Mouse (Mus musculus): ENCODE data around the gene Phkb. TPM values are rescaled to one million over a fixed set of nuclear protein-coding genes. Genes with fewer than 3 reads are reported as not detected.

The Phkb gene
- total and polyA plus RNA-seq, 3 experiments: 20.9 to 25.4 (median 23.5) TPM

GRCm38 (mm10) chr8:85993661-85994060, 152.9 kb downstream of the Phkb start:
- no peak overlapping the region for H3K27ac ChIP-seq (ENCODE audit: insufficient read depth, low read depth)
- H3K9me3 ChIP-seq (replicated peaks; ENCODE audit: low read length): no peaks in the 10 kb centered on the region
- H3K4me1 ChIP-seq (ENCODE audit: control insufficient read depth in 1 of 2, insufficient read depth in 2 of 2): no peaks in the 10 kb centered on the region
- H3K36me3 ChIP-seq (replicated peaks in 1 of 2; ENCODE audit: control insufficient read depth in 1 of 2, insufficient read depth in 1 of 2, low read length in 1 of 2): peaks cover 0 to 12% of the 10 kb centered on the region in 2 experiments
- H3K4me3 ChIP-seq (replicated peaks in 1 of 3; ENCODE audit: low read depth in 2 of 3, low read length in 2 of 3, poor library complexity in 1 of 3): no peak overlapping the region
- no peaks in the 10 kb centered on the region for H3K79me2 ChIP-seq (replicated peaks; ENCODE audit: control insufficient read depth, extremely low read depth, insufficient read depth, poor library complexity, severe bottlenecking)
- TF ChIP-seq ZKSCAN1 (IDR thresholded peaks at IDR 0.05; ENCODE audit: borderline replicate concordance, low read depth, low read length) (no peak), EP300 (IDR thresholded peaks at IDR 0.05; ENCODE audit: low read length) (no peak), IRF4 (IDR thresholded peaks at IDR 0.05; ENCODE audit: low read depth, low read length) (no peak), ETS1 (conservative IDR thresholded peaks at IDR 0.05; ENCODE audit: low read depth, low read length) (no peak), SMC3 (IDR thresholded peaks at IDR 0.05; ENCODE audit: low read depth, low read length) (no peak), MAX (IDR thresholded peaks at IDR 0.05; ENCODE audit: low read length) (no peak), ZC3H11A (IDR thresholded peaks at IDR 0.05; ENCODE audit: low read depth, low read length) (no peak), HCFC1 (IDR thresholded peaks at IDR 0.05; ENCODE audit: low read depth, low read length) (no peak)
- DNase-seq (ENCODE audit: extremely low read depth): no peak
- no peak overlapping the region for H3K9ac ChIP-seq (ENCODE audit: insufficient read depth, low read depth)
- no peak overlapping the region for H3K4me2 ChIP-seq (ENCODE audit: insufficient read depth, low read depth, poor library complexity, severe bottlenecking)
- in situ Hi-C loops (cut with MboI; ENCODE audit: low pct_ligation_motif_present, low pct_unique_long_range_greater_than_20kb, low sequenced_read_pairs) (no loop called here), dilution Hi-C loops (cut with MboI; ENCODE audit: extremely low pct_ligation_motif_present, extremely low pct_unique_long_range_greater_than_20kb, low sequenced_read_pairs) (no loop called here)
- H3K27me3 ChIP-seq (replicated peaks): no peaks in the 10 kb centered on the region

GRCm38 (mm10) chr8:85995971-85996370, 155.2 kb downstream of the Phkb start:
- in situ Hi-C loops (cut with MboI; ENCODE audit: low pct_ligation_motif_present, low pct_unique_long_range_greater_than_20kb, low sequenced_read_pairs): no loop called here
- no peaks in the 10 kb centered on the region for H3K4me1 ChIP-seq (ENCODE audit: control insufficient read depth in 1 of 2, insufficient read depth in 2 of 2)
- dilution Hi-C loops (cut with MboI; ENCODE audit: extremely low pct_ligation_motif_present, extremely low pct_unique_long_range_greater_than_20kb, low sequenced_read_pairs): no loop called here
- H3K9ac ChIP-seq (ENCODE audit: insufficient read depth, low read depth): no peak overlapping the region
- TF ChIP-seq TCF12 (IDR thresholded peaks at IDR 0.05; ENCODE audit: low read depth, low read length) (no peak), USF2 (conservative IDR thresholded peaks at IDR 0.05; ENCODE audit: low read depth, low read length) (no peak), E2F4 (IDR thresholded peaks at IDR 0.05; ENCODE audit: insufficient replicate concordance, low read depth, low read length) (no peak), HCFC1 (IDR thresholded peaks at IDR 0.05; ENCODE audit: low read depth, low read length) (no peak), TBP (conservative IDR thresholded peaks at IDR 0.05; ENCODE audit: low read depth, low read length) (no peak), GABPA (IDR thresholded peaks at IDR 0.05; ENCODE audit: insufficient replicate concordance, low read depth, low read length) (no peak), ZC3H11A (IDR thresholded peaks at IDR 0.05; ENCODE audit: low read depth, low read length) (no peak), SMC3 (IDR thresholded peaks at IDR 0.05; ENCODE audit: low read depth, low read length) (no peak), EP300 (IDR thresholded peaks at IDR 0.05; ENCODE audit: low read length) (no peak), ELF1 (IDR thresholded peaks at IDR 0.05; ENCODE audit: low read depth, low read length) (no peak), NELFE (IDR thresholded peaks at IDR 0.05; ENCODE audit: low read depth, low read length) (no peak), ZNF384 (IDR thresholded peaks at IDR 0.05; ENCODE audit: low read depth, low read length) (no peak)
- no peaks in the 10 kb centered on the region for H3K9me3 ChIP-seq (replicated peaks; ENCODE audit: low read length)
- no peak overlapping the region for H3K27ac ChIP-seq (ENCODE audit: insufficient read depth, low read depth)
- no peaks in the 10 kb centered on the region for H3K27me3 ChIP-seq (replicated peaks)
- no peak overlapping the region for H3K4me3 ChIP-seq (replicated peaks in 1 of 3; ENCODE audit: low read depth in 2 of 3, low read length in 2 of 3, poor library complexity in 1 of 3)
- H3K79me2 ChIP-seq (replicated peaks; ENCODE audit: control insufficient read depth, extremely low read depth, insufficient read depth, poor library complexity, severe bottlenecking): no peaks in the 10 kb centered on the region
- H3K36me3 ChIP-seq (replicated peaks in 1 of 2; ENCODE audit: control insufficient read depth in 1 of 2, insufficient read depth in 1 of 2, low read length in 1 of 2): peaks cover 0 to 13% of the 10 kb centered on the region in 2 experiments
- no peak overlapping the region for H3K4me2 ChIP-seq (ENCODE audit: insufficient read depth, low read depth, poor library complexity, severe bottlenecking)
- no peak for DNase-seq (ENCODE audit: extremely low read depth)
